Mouse (Mus musculus) megakaryocyte, embryonic 14.5 days (primary cell): ENCODE measurements around the gene Gm6793.

Experiments used
- FLI1 ChIP-seq: IDR thresholded peaks from 2 replicates; pipeline ENCODE4 v1.6.1; 2012; ENCODE audit warnings: low read length, inconsistent platforms, mixed read lengths
- GATA1 ChIP-seq: IDR thresholded peaks from 3 replicates; pipeline ENCODE4 v1.6.1; 2012; ENCODE audit warnings: mixed read lengths, low read length, inconsistent platforms, borderline replicate concordance

DNA sequence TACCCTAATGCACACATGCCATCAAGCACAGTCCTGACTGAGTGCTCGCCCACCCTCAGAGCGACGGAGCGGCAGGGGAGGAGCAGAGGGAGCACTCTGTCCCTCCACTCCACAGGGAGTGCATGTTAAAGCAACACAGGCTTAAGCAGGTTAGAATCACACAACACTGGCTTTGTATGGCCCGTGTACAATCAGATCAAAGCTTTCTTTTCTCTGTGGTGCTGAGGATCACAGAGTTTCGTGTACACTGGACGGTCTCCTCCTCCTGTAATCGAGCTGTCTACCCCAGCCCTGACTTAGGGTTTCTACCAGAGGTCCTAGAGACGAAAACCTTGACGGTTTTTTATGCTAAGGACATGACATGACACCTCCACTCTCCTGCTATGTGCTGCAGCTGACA lies 46.3 kb downstream of the Gm6793 start:
- TF ChIP-seq GATA1 (no peak), FLI1 (no peak)
